Mouse (Mus musculus): ENCODE results near the gene Hmga1.

The Hmga1 gene

GRCm38 (mm10) chr17:27528030-27528429 lies 28.3 kb upstream of the Hmga1 start:
- DNase-seq (ENCODE audit: low spot score in 2 of 2) = no peak

GRCm38 (mm10) chr17:27528767-27529166 lies 27.5 kb upstream of the Hmga1 start:
- no peak for DNase-seq (ENCODE audit: low spot score in 2 of 2)

GRCm38 (mm10) chr17:27532095-27532494 lies 24.2 kb upstream of the Hmga1 start:
- DNase-seq (ENCODE audit: low spot score in 2 of 2) = no peak

- DNase-seq (ENCODE audit: low spot score in 2 of 2) = no peak
Observed at GRCm38 (mm10) chr17:27533354-27533753, 22.9 kb upstream of the Hmga1 start.

GRCm38 (mm10) chr17:27534718-27535117 lies 21.6 kb upstream of the Hmga1 start:
- peak in 1 of 2 experiments; percentile 91 for DNase-seq (ENCODE audit: low spot score in 2 of 2)

GRCm38 (mm10) chr17:27541261-27541660 lies 15.0 kb upstream of the Hmga1 start:
- no peak for DNase-seq (ENCODE audit: low spot score in 2 of 2)

- DNase-seq (ENCODE audit: low spot score in 2 of 2) = no peak
Observed at GRCm38 (mm10) chr17:27541984-27542383, 14.3 kb upstream of the Hmga1 start.

- peak in 1 of 2 experiments; percentile 62 for DNase-seq (ENCODE audit: low spot score in 2 of 2)
Observed at GRCm38 (mm10) chr17:27544551-27544950, 11.7 kb upstream of the Hmga1 start.

- DNase-seq (ENCODE audit: low spot score in 2 of 2) = no peak
Observed at GRCm38 (mm10) chr17:27545991-27546390, 10.3 kb upstream of the Hmga1 start.

GRCm38 (mm10) chr17:27546574-27547085 lies 9.7 kb upstream of the Hmga1 start:
- no peak for DNase-seq (ENCODE audit: low spot score in 2 of 2)

- DNase-seq (ENCODE audit: low spot score in 2 of 2) = no peak
Observed at GRCm38 (mm10) chr17:27547253-27547868, 8.9 kb upstream of the Hmga1 start.

GRCm38 (mm10) chr17:27549234-27549633 lies 7.1 kb upstream of the Hmga1 start:
- no peak for DNase-seq (ENCODE audit: low spot score in 2 of 2)

GRCm38 (mm10) chr17:27551393-27551940 lies 4.8 kb upstream of the Hmga1 start:
- DNase-seq (ENCODE audit: low spot score in 2 of 2) = no peak

GRCm38 (mm10) chr17:27552215-27553201 lies 3.8 kb upstream of the Hmga1 start:
- no peak for DNase-seq (ENCODE audit: low spot score in 2 of 2)

- DNase-seq (ENCODE audit: low spot score in 2 of 2) = no peak
Observed at GRCm38 (mm10) chr17:27554062-27554960, 2.0 kb upstream of the Hmga1 start.

GRCm38 (mm10) chr17:27555075-27555511 lies 1.2 kb upstream of the Hmga1 start:
- DNase-seq (ENCODE audit: low spot score in 2 of 2) = no peak

GRCm38 (mm10) chr17:27555512-27556172 lies 655 bp upstream of the Hmga1 start:
- DNase-seq (ENCODE audit: low spot score in 2 of 2) = no peak

GRCm38 (mm10) chr17:27557181-27557926 lies 1.1 kb downstream of the Hmga1 start:
- no peak for DNase-seq (ENCODE audit: low spot score in 2 of 2)

GRCm38 (mm10) chr17:27557927-27558661 lies 1.8 kb downstream of the Hmga1 start:
- no peak for DNase-seq (ENCODE audit: low spot score in 2 of 2)

All from left cerebral cortex, adult 9 months (tissue).